Mouse (Mus musculus) heart, postnatal 0 days (tissue): Measurements from ENCODE around the gene Zfp978.
"Not testable (repeated sequence)": the region's sequence is repeated elsewhere in the genome, so short reads cannot be mapped to it uniquely, and the experiment has no call there.

Source experiments
- CTCF ChIP-seq: IDR thresholded peaks from 2 replicates; pipeline ENCODE4 v1.5.1; 2016; ENCODE audit warnings: antibody characterized with exemption, control low read depth, low read depth
- EP300 ChIP-seq: IDR thresholded peaks from 2 replicates; pipeline ENCODE4 v1.6.1; 2016; ENCODE audit warnings: antibody characterized with exemption, low read depth

DNA sequence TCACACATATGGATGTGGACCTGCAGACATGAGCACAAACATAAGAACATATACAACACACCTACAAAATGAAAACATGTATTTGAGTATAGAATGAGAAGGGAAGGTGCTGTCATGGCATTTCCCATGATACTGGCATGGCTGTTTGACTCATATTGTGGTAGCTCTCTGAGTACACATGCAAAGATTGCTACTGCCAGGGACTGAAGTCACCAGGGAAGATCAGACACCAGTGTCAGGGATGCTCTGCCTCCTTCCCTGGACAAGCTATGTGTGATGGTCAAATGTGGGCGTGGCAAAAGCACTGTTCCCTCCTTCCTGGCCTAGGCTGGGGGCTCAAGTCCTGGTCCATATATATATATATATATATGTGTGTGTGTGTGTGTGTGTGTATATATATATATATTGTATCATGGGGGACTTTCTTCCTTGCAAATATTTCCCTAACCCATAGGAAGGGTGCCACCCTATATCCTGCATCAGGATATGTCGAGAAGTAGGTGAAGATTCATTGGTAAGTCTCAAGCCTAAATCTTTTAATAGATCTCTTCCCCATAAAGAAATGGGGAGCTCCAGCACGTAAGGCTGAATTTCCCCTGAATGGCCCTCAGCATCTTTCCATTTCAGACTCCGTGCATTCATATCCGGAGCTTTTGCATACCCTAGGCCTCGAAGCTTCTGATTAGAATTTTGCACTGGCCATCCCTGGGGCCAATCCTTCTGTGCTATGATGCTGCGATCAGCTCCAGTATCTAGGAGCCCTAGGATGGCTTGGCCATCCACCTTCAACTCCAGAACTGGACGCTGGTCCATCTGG, 39.1 kb downstream of the Zfp978 start:
- TF ChIP-seq CTCF, EP300: not testable (repeated sequence)
